Mouse (Mus musculus) thymus, adult 2 months (tissue): Measurements from ENCODE around the gene Numa1.
A peak's percentile ranks its signal among the peaks of the same experiment; 100 is the strongest.

Source experiments
- CTCF ChIP-seq: fragments of 200-500 bp; IDR thresholded peaks from 2 replicates; pipeline ENCODE4 v1.5.1; 2012; ENCODE audit warnings: mild to moderate bottlenecking, control low read depth, low read length, moderate library complexity, borderline replicate concordance; ENCODE audit not compliant: control insufficient read depth, poor library complexity, insufficient read depth; ENCODE audit errors: extremely low read depth
- POLR2A ChIP-seq: fragments of 200-500 bp; IDR thresholded peaks from 2 replicates; pipeline ENCODE4 v1.6.1; 2012; ENCODE audit warnings: mild to moderate bottlenecking, low read length, control low read depth, moderate library complexity; ENCODE audit not compliant: control insufficient read depth, poor library complexity, insufficient read depth; ENCODE audit errors: extremely low read depth

GRCm38 (mm10) chr7:101896104-101897066, 37.5 kb upstream of the Numa1 start:
- 0 out of 2 replicates have a peak, but pooled peaks have one; percentile 28 for TF ChIP-seq CTCF
- peak; percentile 44; the same call in 1 of the 2 replicates for TF ChIP-seq POLR2A
